Mouse (Mus musculus): ENCODE measurements around the gene Slc39a3.
"Not testable (repeated sequence)": the region's sequence is repeated elsewhere in the genome, so short reads cannot be mapped to it uniquely, and the experiment has no call there.

The Slc39a3 gene

GRCm38 (mm10) chr10:81036988-81037580 is at the start of gene Slc39a3:
TSS of gene Slc39a3 (minus strand) at chr10:81037426.
- peak; percentile 96 to 97 for DNase-seq

GRCm38 (mm10) chr10:81087021-81087420 is 49.8 kb upstream of the Slc39a3 start:
- DNase-seq, result peak; percentile 50 to 55

GRCm38 (mm10) chr10:81082168-81082960 is 45.1 kb upstream of the Slc39a3 start:
- peak; percentile 84 to 85 for DNase-seq

- no peak for DNase-seq
These were observed 42.9 kb upstream of the Slc39a3 start for GRCm38 (mm10) chr10:81080008-81080655.

DNA sequence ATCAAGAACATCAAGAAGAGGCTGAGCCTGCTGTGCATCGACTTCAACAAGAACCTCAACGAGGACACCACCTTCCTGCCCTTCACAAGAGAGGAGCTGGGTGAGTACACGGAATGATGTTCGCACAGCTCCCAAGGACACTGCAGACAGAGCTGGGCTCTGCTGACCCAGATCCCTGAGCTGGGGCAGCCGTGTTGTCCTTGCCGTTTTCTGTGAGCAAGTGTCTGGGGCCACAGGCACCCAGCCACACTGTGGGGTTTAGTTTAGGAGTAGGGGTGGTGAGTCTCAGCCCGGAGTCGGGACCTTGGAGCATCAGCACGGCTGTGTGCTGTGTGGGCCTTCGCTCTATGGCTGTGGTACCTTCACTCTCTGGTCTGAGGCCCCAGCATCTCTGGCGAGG is 40.7 kb upstream of the Slc39a3 start:
- no peak for DNase-seq

GRCm38 (mm10) chr10:81076356-81076755 is 39.1 kb upstream of the Slc39a3 start:
- DNase-seq, result no peak

DNA sequence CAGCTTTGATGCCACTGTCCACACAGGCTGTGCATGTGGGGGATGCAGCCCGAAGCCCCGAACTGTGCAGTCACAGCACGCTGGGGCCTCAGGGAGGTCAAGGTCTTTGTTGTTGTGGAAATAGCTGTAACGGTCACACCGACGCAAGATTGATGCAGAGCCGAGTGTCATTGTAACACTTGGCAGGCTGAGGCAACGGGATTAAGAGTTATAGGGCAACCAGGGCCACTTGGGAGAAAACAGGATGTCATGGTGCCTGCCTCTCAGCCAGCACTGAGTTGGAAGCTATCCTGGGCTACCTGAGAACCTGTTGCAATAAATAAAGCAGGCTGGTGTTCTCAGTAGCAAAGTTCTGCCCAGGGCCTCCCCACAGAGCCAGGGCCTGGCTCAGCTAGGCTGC is 38.5 kb upstream of the Slc39a3 start:
- DNase-seq, result no peak

- peak; percentile 57 to 58 for DNase-seq
These were observed 36.2 kb upstream of the Slc39a3 start for GRCm38 (mm10) chr10:81073464-81073863.

- DNase-seq, result no peak
These were observed 35.1 kb upstream of the Slc39a3 start for GRCm38 (mm10) chr10:81072290-81072689.

DNA sequence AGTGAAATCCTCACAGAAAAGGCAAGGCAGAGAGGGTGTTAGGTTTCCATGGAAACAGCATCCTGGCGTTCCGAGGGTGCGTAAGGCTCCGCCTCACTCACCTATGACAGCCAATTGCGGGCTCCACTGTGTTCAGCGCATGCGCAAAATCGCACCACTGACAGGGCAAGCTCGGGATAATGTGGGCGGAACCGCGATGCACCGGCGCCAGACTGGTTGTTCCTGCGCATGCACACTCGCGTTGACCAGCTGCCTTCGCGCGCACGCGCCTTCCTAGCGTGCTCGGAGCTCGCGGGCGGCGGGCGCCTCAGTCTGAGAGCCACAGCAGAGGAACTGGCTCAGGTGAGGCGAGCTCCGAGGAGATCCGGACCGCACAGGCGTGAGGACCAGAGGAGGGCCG is 32.6 kb upstream of the Slc39a3 start, which contains the start of gene Thop1:
Thop1 (plus strand) TSS at position 200 of the 400 bp plus-strand sequence.
- peak; percentile 93 for DNase-seq

DNA sequence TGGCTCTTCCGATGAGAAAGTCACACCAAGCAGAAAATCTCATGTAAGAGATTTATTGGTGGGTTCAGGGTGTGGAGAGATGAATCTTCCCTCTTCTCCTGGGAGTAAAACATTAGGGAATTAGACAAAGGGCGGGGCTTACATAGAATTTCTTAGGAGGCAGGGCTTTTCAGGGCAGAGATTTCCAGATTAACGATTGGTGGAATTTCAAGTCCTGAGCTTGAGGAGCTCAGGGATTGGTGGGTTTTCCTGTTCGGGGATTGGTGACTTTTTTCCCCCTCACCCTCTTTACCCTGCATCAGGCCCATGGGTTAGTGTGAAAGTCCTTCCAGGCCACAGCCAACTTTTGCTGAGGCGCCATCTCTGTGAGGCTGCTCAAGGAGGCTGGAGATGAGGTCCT is 31.5 kb upstream of the Slc39a3 start:
- DNase-seq, result no peak

GRCm38 (mm10) chr10:81064519-81064918 is 27.3 kb upstream of the Slc39a3 start:
- not testable (repeated sequence) for DNase-seq

GRCm38 (mm10) chr10:81062710-81063109 is 25.5 kb upstream of the Slc39a3 start:
- DNase-seq, result no peak

DNA sequence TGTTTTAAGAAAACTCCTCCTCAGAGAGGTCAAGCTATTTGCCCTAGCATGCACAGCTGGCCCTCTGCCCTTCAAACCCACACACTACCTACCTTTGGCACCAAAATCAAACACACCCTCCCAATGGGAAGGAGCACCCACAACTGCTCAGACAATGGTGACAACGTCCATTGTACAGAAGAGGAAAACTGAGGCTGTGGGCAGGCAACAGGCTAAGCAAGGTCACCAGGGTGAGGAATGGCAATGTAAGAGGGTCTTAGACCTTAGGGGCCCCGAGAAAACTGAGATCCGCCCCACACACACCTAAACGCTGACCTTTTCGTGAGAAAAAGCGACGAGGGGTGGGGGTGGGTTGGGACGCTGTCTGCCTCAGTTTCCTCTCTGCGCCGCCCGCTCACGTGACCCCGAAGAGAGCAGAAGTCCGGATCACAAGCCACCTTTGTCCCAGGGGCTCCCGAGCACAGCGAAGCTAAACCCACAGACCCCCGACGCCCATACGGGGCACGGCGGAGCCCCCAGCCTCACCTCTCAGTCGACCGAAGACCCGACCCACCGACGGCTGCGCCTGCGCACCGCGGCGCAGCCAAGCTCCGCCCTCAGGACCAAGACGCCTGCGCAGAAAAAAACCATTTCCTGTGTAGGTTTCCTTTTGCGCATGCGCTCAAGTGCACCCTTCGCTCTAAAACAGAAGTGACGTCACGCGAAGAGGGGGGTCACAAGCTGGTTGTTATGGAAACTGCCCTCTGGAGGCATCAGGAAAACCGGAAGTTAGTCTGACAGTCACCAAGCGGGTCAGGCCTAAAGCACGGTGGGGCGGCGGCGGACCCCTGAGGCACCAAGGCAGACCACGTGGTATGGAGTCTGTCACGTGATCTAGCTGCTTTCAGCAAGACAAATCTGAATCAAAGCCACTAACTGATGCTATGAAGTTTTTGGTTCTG is 22.6 kb upstream of the Slc39a3 start, which contains the start of gene Sgta:
Sgta (minus strand) TSS at position 579 of the 941 bp plus-strand sequence.
- DNase-seq, result peak; percentile 99

DNA sequence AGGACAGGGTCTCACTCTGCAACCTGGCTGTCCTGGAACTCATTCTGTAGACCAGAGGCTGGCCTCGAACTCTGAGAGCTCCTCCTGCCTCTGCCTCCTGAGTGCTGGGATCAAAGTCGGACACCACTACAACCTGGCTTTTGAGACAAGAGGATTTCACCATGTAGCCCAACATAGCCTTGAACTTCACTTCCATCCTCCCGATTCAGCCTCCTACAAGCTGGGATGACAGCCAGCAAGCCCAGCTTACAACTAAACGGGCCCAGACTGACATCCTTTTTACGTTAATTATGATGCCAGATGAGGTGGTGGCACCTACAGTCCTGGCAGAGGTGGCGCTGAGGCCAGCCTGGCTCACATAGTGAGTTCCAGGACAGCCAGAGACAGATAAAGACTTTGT is 21.7 kb upstream of the Slc39a3 start:
- DNase-seq, result no peak

DNA sequence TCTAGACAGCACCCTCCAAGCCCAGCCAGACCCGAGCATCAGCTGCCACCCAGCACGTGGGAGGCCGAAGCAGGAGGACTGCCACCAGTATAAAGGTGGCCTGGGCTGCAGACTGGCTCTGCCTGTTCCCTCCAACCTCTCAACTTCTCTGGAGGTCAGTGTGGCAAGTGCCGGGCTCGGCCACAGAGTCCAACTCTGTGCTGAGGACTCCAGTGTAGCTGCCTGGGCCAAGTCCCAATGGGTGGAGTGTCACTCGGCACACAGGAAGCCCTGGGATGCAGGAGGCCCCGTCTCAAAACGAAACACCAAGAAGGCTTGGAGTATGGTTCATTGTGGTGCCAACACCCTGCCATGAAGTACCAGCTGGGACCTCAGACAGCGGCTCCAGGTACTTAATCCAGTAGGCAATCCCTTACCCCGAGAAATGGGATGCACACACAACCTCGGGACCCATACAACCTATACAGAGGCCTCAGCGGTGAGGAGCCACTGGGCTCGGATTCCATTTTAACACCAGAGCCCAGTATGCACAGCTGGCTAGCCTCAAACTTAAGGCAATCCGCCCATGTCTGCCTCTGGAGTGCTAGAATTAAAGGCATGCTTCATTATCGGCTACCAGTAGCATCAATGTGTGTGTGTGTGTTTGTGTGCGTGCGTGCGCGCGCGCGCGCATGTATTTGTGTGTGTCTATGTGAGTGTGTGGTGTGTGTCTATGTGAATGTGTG is 20.3 kb upstream of the Slc39a3 start:
- DNase-seq, result no peak

DNA sequence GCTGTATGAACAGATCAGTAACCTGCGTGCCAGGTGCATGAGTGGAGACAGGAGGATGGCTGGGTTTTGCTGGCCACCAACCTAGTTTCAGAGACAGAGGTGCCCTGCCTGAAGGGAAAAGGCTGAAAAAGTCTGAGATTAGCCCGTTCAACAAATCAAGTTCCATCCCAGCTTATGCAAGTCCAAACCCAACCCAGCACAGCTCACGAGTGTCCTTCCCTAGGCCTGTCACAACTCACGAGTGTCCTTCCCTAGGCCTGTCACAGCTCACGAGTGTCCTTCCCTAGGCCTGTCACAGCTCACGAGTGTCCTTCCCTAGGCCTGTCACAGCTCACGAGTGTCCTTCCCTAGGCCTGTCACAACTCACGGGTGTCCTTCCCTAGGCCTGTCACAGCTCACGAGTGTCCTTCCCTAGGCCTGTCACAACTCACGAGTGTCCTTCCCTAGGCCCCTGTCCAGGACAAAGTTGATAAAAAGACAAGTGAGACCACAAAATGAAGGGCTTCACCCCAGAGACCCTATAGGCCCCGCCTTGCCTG is 18.6 kb upstream of the Slc39a3 start:
- DNase-seq, result not testable (repeated sequence)

GRCm38 (mm10) chr10:81055169-81055568 is 17.9 kb upstream of the Slc39a3 start:
- no peak for DNase-seq

DNA sequence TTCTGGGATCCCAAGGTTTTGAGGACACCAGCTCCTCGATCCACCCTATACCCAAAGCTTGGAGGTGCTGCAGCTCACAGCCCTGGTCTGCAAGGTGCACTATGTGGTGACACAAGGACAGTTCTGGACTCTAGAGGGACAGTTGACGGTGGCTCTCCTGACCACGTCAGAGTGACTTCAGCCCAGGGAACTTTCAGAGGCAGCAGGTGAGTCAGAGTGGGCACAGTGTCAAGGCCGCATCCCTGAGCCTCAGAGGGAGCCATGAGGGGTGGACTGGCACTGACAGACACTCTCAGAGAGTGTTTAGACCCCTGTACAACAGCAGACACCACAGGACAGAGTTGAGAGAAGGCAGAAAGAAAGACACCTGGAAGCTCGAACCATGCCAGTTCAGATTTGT is 15.4 kb upstream of the Slc39a3 start:
- no peak for DNase-seq

GRCm38 (mm10) chr10:81051133-81051532 is 13.9 kb upstream of the Slc39a3 start:
- DNase-seq, result no peak

- DNase-seq, result peak; percentile 27 to 28
These were observed 13.4 kb upstream of the Slc39a3 start for GRCm38 (mm10) chr10:81050645-81051044.

DNA sequence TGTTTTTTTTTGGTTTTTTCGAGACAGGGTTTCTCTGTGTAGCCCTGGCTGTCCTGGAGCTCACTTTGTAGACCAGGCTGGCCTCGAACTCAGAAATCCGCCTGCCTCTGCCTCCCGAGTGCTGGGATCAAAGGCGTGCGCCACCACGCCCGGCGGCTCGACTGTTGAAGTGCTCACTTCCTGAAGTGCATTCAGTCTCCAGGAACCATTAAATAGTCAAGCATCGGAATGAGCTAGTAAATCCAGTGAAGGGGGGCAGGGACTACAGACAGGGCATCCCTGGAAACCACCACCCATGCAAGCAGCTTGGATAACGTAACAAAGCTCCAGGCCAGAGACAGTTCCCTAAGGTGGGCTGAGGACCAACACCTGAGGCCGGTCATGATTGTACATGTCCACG is 8.0 kb upstream of the Slc39a3 start:
- not testable (repeated sequence) for DNase-seq
